Mouse (Mus musculus) urinary bladder, postnatal 25 days (tissue): ENCODE results near the gene Unc5b.
"Not testable (repeated sequence)": the region's sequence is repeated elsewhere in the genome, so short reads cannot be mapped to it uniquely, and the experiment has no call there.

ENCODE experiments used
- DNase-seq: peaks from one replicate; pipeline ENCODE4 v3.0.0; 2022; ENCODE audit warnings: low spot score

The Unc5b gene

DNA sequence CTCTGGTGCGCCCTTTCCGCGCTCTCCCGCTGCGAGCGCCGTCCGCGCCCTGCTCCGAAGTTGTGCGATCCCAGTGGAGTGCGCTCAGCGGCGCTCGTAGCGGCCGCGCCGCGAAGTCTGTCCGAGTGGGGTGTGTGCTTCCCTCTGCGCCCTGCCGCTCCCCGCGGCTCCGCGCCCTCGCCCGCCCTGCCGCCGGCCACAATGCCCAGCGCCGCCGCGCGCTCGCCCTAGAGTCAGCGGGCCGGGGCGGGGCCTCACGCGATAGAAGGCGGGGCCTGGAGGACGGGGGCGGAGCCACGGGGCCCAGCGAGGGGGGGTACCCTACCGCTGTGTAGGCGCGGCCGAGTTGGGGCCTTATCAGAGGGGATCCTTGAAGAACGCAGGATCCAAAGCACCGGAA, at the start of gene Unc5b:
Unc5b (minus strand) TSS at position 203 of the 400 bp plus-strand sequence.
- peak; percentile 97 for DNase-seq

GRCm38 (mm10) chr10:60879817-60880216, 48.4 kb upstream of the Unc5b start:
- DNase-seq, result no peak

GRCm38 (mm10) chr10:60877075-60877474, 45.7 kb upstream of the Unc5b start:
- DNase-seq, result no peak

GRCm38 (mm10) chr10:60875011-60875410, 43.6 kb upstream of the Unc5b start:
- DNase-seq, result no peak

- no peak for DNase-seq
Observed at GRCm38 (mm10) chr10:60863318-60863717, 31.9 kb upstream of the Unc5b start.

DNA sequence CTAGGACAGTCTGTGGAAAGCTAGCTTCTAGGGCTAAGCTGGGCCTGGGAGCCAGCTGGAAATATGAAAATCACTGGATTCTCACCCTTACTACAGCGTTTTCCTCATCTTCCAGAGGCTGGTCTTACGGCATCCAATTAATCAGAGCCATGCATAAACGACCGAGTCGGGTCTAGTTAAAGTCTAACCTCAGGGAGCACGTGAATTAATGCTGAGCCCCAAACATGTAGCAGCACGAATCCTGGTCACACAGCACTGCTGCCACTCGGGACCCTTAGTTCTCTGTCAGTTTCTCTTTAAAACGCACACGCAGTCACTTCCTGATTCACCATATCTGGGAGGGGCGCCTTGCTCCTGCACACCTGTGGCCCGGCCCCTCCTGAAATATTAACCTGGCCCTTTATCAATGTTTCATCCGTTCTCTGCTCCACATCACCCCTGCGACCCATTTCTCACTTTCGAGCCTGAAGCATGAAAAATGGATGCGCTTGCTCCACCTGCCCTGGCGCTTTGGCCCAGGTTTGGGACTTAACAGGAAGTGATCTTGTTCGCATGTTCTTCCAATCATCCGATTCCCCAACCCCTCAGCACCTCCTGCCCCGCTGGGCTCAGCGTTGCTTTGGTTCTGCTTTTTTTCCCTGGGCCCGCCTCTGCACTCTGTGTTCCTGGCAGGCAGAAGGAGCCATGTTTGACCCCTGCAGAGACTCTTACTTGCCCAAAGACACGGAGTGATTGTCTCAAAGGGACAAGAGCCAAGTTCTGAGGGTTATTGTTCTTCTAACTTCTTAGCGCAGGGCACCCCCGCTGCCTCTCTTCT, 31.3 kb upstream of the Unc5b start:
- DNase-seq, result no peak

DNA sequence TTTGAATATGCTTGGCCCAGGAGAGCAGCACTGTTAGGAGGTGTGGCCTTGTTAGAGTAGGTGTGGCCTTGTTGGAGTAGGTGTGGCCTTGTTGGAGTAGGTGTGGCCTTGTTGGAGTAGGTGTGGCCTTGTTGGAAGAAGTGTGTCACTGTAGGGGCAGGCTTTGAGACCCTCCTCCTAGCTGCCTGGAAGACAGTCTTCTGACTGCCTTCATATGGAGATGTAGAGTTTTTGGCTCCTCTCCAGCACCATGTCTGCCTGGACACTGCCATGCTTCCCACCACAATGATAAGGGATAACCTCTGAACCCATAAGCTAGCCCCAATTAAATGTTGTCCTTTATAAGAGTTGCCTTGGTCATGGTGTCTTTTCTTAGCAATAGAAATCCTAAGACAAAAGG, 13.9 kb upstream of the Unc5b start:
- DNase-seq, result not testable (repeated sequence)

DNA sequence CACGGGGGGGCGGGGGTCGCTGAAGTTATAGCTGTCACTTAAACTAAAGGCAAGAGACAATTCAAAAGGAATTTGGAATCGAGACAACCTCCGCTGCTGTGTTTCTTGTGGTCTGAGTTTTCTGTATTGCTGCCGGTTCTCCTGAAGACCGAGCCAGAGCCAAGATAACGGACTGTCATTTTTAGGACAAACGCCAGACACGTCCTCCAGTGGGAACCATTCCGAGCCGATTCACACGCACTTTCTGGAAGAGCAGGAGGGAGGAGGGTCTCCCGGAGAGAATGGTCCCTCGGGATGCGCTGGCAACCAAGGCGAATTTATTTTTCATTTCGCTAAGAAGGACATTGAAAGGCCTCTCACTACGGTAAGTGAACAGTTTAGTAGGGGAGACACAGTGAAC, 7.4 kb upstream of the Unc5b start:
- DNase-seq, result no peak

DNA sequence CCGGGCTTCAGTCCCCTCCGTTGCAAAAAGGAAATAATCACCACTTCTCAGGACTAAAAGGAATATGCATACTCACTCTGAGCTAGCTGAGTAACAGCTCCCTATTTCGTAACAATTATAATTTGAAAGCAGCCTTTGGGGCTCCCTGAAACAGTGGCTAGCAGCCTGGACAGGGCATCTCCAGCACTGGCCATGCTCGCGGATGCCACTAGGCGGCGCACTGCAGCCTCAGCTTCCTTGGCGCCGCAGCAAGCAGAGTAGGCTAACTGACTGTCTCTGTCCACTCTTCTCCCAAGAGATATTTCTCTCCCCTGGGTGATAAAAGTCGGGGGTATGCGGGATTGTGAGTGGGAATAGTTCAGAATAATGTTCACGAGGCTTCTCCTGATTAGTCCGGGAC, 3.6 kb upstream of the Unc5b start:
- DNase-seq, result peak; percentile 84

- DNase-seq, result no peak
Observed at GRCm38 (mm10) chr10:60832664-60833173, 1.3 kb upstream of the Unc5b start.

- DNase-seq, result no peak
Observed at GRCm38 (mm10) chr10:60830556-60831350, 628 bp downstream of the Unc5b start.

DNA sequence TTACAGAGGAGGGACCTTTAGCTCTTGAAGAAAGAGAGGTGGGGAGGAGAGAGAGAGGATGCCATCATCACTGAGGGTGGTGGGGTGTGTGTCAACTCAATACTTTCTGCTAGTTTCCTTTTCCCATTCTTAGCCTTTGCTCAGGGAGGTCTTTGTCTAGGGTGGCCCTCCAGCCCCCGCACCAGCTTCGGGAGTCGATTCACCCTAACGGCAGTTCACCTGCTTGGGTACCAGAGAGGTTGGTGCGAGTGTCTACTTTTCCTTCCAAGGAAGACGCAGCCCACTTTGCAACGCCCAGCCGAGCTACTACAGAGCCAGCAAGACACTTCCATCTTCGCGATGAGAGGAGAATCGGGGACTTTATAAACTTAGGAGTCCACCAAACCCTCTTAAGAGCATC, 1.4 kb downstream of the Unc5b start:
- no peak for DNase-seq

- no peak for DNase-seq
Observed at GRCm38 (mm10) chr10:60829071-60829470, 2.3 kb downstream of the Unc5b start.

GRCm38 (mm10) chr10:60827901-60828670, 3.3 kb downstream of the Unc5b start:
- no peak for DNase-seq

- DNase-seq, result no peak
Observed at GRCm38 (mm10) chr10:60827266-60827665, 4.1 kb downstream of the Unc5b start.

DNA sequence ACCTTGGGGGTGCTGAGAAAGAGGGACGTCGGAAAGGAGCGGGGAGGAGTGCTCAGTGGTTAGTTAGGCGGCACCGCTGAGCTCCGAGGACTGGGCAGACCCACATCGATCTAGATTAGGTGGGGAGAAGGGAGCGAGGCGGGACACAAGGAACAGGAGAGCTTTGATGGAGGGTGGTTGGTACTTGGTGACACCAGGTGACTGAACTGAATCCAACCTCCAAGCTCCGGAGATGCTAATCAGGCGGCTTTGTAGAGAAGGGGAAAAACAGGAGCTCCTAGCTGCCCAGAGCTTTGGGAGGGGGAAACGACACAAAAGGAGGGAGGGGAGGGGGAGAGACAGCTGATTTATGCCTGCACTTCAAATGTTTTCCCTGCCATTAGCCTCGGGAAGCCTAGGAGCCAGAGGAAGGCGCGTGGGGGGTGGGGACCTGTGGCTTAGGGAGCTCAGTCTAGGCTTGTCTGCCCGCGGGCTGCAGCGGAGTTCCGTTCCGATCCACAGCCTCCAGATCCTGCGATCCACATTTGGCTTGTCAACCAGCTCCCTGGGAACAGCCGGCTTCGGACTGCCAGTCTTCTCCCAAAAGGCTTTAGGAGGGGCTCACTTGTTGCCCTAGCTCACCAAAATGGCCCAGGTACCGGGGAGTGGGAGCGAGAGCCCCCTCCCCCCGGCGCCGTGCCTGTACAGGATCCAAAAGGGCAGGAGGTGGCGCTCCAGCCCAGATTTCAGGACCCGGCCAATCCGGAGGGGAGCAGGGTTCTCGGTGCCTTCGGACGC, 4.7 kb downstream of the Unc5b start:
- DNase-seq, result peak; percentile 55

- no peak for DNase-seq
Observed at GRCm38 (mm10) chr10:60825955-60826354, 5.4 kb downstream of the Unc5b start.

DNA sequence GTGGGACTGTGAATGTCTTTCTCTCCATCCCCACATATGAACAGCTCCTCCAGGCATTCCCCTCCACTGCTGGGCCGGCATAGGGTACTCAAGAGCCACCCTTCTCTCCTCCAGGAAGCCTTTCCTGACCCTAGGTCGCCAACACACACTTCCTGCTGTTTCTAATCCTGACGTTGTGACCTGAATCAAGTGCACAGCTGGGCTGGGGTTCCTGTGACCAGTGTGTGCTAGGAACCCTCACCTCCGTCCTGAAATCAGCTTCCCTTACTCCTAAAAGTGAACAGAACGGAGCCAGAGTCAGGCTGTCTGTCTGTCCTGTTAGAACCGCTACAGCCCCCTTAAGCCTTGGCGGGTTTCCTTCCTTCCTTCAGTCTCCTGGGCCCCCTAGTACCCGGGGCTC, 7.6 kb downstream of the Unc5b start:
- no peak for DNase-seq

GRCm38 (mm10) chr10:60822641-60823425, 8.5 kb downstream of the Unc5b start:
- DNase-seq, result no peak

DNA sequence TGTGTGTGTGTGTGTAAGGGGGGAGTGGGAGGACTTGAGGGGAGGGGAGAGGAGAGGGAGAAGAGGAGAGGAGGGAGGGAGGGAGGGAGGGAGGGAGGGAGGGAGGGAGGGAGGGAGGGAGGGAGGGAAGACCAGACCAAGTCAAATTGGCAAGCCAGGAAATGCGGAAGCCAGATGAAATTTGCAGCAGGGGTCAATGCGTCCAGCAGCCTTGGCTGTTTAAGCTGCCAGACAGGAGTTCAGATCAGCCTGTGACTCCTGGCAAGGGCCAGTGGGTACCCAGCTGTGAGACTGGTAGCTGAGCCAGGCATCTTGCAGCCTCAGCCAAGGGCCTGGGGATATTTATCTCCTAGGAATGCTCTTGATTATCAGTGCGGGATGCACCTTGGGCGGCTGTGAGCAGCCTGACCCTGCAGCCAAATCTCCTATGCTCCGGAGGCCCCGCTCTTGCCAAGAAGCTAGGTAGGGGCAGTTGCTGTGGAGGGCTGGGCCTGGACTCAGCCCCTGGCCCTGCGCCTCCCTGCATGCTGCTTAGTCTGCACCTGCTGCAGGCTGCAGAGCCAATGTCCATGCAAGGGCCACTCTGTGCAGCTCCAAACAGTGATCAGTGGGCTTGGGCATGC, 9.5 kb downstream of the Unc5b start:
- no peak for DNase-seq
